Mouse (Mus musculus) CH12.LX (cell line): ENCODE results near the gene Ipo4. TPM values are rescaled to one million over a fixed set of nuclear protein-coding genes. Genes with fewer than 3 reads are reported as not detected.

Source experiments
- DNase-seq: peaks from one replicate; pipeline ENCODE4 v3.0.0-alpha.2; 2013; ENCODE audit errors: extremely low read depth
- H3K27ac ChIP-seq: 2 replicates; pipeline ENCODE4 v1.5.1; 2012; ENCODE audit warnings: low read depth, mild to moderate bottlenecking, control low read depth, moderate library complexity; ENCODE audit not compliant: insufficient read depth
- H3K27me3 ChIP-seq: replicated peaks from 2 replicates; pipeline ENCODE3; 2012; ENCODE audit warnings: inconsistent platforms
- H3K36me3 ChIP-seq, 2 experiments: replicated peaks in 1 of 2; 2 replicates each; pipeline versions ENCODE3 to v1.6.1; 2012; ENCODE audit warnings: inconsistent platforms in 1 of 2, low read length in 1 of 2, mild to moderate bottlenecking in 1 of 2, mixed read lengths in 1 of 2, moderate library complexity in 1 of 2; ENCODE audit not compliant: control insufficient read depth in 1 of 2, insufficient read depth in 1 of 2
- H3K4me1 ChIP-seq, 2 experiments: 2 replicates each; pipeline ENCODE4 v1.6.1; 2012; ENCODE audit warnings: inconsistent platforms in 1 of 2, moderate library complexity in 1 of 2; ENCODE audit not compliant: insufficient read depth in 2 of 2, control insufficient read depth in 1 of 2
- H3K4me2 ChIP-seq: 2 replicates; pipeline ENCODE4 v1.6.1; 2012; ENCODE audit warnings: low read depth, mild to moderate bottlenecking, control low read depth; ENCODE audit not compliant: poor library complexity, insufficient read depth, severe bottlenecking
- H3K4me3 ChIP-seq, 3 experiments: fragments of 150-350 bp in 1 of 3; sonication (generic) in 1 of 3; replicated peaks in 1 of 3; 2 replicates each; pipeline versions ENCODE3 to v1.5.1; 2011 to 2012; ENCODE audit warnings: low read depth in 2 of 3, low read length in 2 of 3, mild to moderate bottlenecking in 2 of 3, moderate library complexity in 2 of 3, control low read depth in 1 of 3, improper control_type of control experiment in 1 of 3, inconsistent platforms in 1 of 3, mixed read lengths in 1 of 3; ENCODE audit not compliant: poor library complexity in 1 of 3
- H3K79me2 ChIP-seq: replicated peaks from 2 replicates; pipeline ENCODE4 v1.6.1; 2012; ENCODE audit warnings: mild to moderate bottlenecking, moderate library complexity; ENCODE audit not compliant: control insufficient read depth, poor library complexity, insufficient read depth, severe bottlenecking; ENCODE audit errors: extremely low read depth
- H3K9ac ChIP-seq: 2 replicates; pipeline ENCODE4 v1.6.1; 2012; ENCODE audit warnings: low read depth, mild to moderate bottlenecking, control low read depth, moderate library complexity; ENCODE audit not compliant: insufficient read depth
- H3K9me3 ChIP-seq: replicated peaks from 2 replicates; pipeline ENCODE3; 2012; ENCODE audit warnings: low read length, inconsistent platforms, mixed read lengths
- BHLHE40 ChIP-seq: IDR thresholded peaks from 2 replicates; pipeline ENCODE4 v1.6.1; 2011; ENCODE audit warnings: mild to moderate bottlenecking, low read depth, low read length, improper control_type of control experiment
- CHD1 ChIP-seq: IDR thresholded peaks from 2 replicates; pipeline ENCODE4 v1.6.1; 2012; ENCODE audit warnings: low read depth, low read length, improper control_type of control experiment, inconsistent platforms
- E2F4 ChIP-seq: IDR thresholded peaks from 2 replicates; pipeline ENCODE4 v1.6.1; 2011; ENCODE audit warnings: low read depth, low read length, improper control_type of control experiment; ENCODE audit not compliant: insufficient replicate concordance
- ELF1 ChIP-seq: IDR thresholded peaks from 2 replicates; pipeline ENCODE4 v1.6.1; 2014; ENCODE audit warnings: low read depth, mild to moderate bottlenecking, inconsistent platforms, low read length, improper control_type of control experiment
- ETS1 ChIP-seq: conservative IDR thresholded peaks from 2 replicates; pipeline ENCODE4 v1.6.1; 2012; ENCODE audit warnings: low read depth, mild to moderate bottlenecking, inconsistent platforms, low read length, improper control_type of control experiment, moderate library complexity
- HCFC1 ChIP-seq: IDR thresholded peaks from 2 replicates; pipeline ENCODE4 v1.6.1; 2012; ENCODE audit warnings: low read depth, mild to moderate bottlenecking, inconsistent platforms, low read length, improper control_type of control experiment
- IRF4 ChIP-seq: IDR thresholded peaks from 2 replicates; pipeline ENCODE4 v1.6.1; 2014; ENCODE audit warnings: low read depth, mild to moderate bottlenecking, inconsistent platforms, low read length, improper control_type of control experiment
- JUND ChIP-seq: conservative IDR thresholded peaks from 2 replicates; pipeline ENCODE4 v1.6.1; 2011; ENCODE audit warnings: low read depth, low read length, improper control_type of control experiment
- KAT2A ChIP-seq: IDR thresholded peaks from 2 replicates; pipeline ENCODE4 v1.6.1; 2012; ENCODE audit warnings: low read length, improper control_type of control experiment, inconsistent platforms; ENCODE audit not compliant: insufficient replicate concordance
- MAX ChIP-seq: IDR thresholded peaks from 2 replicates; pipeline ENCODE4 v1.6.1; 2011; ENCODE audit warnings: low read length, improper control_type of control experiment
- MAZ ChIP-seq: IDR thresholded peaks from 2 replicates; pipeline ENCODE4 v1.6.1; 2012; ENCODE audit warnings: low read depth, mild to moderate bottlenecking, inconsistent platforms, low read length, improper control_type of control experiment, moderate library complexity
- MYC ChIP-seq: IDR thresholded peaks from 2 replicates; pipeline ENCODE4 v1.6.1; 2011; ENCODE audit warnings: low read depth, mild to moderate bottlenecking, improper control_type of control experiment, low read length
- NRF1 ChIP-seq: IDR thresholded peaks from 2 replicates; pipeline ENCODE4 v1.6.1; 2014; ENCODE audit warnings: low read depth, mild to moderate bottlenecking, inconsistent platforms, low read length, improper control_type of control experiment, moderate library complexity
- POLR2A ChIP-seq: IDR thresholded peaks from 2 replicates; pipeline ENCODE4 v1.6.1; 2011; ENCODE audit warnings: low read depth, mild to moderate bottlenecking, improper control_type of control experiment, low read length
- POLR2AphosphoS2 ChIP-seq: IDR thresholded peaks from 2 replicates; pipeline ENCODE4 v1.6.1; 2011; ENCODE audit warnings: low read depth, low read length, improper control_type of control experiment
- SIN3A ChIP-seq: IDR thresholded peaks from 2 replicates; pipeline ENCODE4 v1.6.1; 2012; ENCODE audit warnings: low read length, improper control_type of control experiment, inconsistent platforms
- TBP ChIP-seq: conservative IDR thresholded peaks from 2 replicates; pipeline ENCODE4 v1.6.1; 2011; ENCODE audit warnings: low read depth, low read length, improper control_type of control experiment
- TCF12 ChIP-seq: IDR thresholded peaks from 2 replicates; pipeline ENCODE4 v1.6.1; 2014; ENCODE audit warnings: low read depth, mild to moderate bottlenecking, inconsistent platforms, low read length, improper control_type of control experiment
- USF1 ChIP-seq: IDR thresholded peaks from 2 replicates; pipeline ENCODE4 v1.6.1; 2014; ENCODE audit warnings: low read depth, mild to moderate bottlenecking, inconsistent platforms, low read length, improper control_type of control experiment
- USF2 ChIP-seq: conservative IDR thresholded peaks from 2 replicates; pipeline ENCODE4 v1.6.1; 2011; ENCODE audit warnings: low read depth, low read length, improper control_type of control experiment
- ZKSCAN1 ChIP-seq: IDR thresholded peaks from 2 replicates; pipeline ENCODE4 v1.6.1; 2012; ENCODE audit warnings: low read depth, inconsistent platforms, low read length, improper control_type of control experiment, borderline replicate concordance
- ZNF384 ChIP-seq: IDR thresholded peaks from 2 replicates; pipeline ENCODE4 v1.6.1; 2012; ENCODE audit warnings: low read depth, low read length, improper control_type of control experiment, inconsistent platforms
- dilution Hi-C: fragments of 300-500 bp; cut with MboI; formaldehyde crosslinking; loops from 2 replicates; pipeline ENCODE4 v1.14.3; 2020; ENCODE audit warnings: low sequenced_read_pairs; ENCODE audit not compliant: extremely low pct_unique_long_range_greater_than_20kb, extremely low pct_ligation_motif_present
- in situ Hi-C: fragments of 300-500 bp; cut with MboI; formaldehyde crosslinking; loops from 3 replicates; pipeline ENCODE4 v1.14.3; 2019; ENCODE audit warnings: low sequenced_read_pairs, low pct_ligation_motif_present, low pct_unique_long_range_greater_than_20kb, mixed read lengths
- polyA plus RNA-seq: library from polyadenylated mRNA; unstranded; fragments of >175 nt; gene quantifications from 2 replicates; pipeline ENCODE4 v1.2.1, GENCODE M21; 2012; ENCODE audit warnings: low read depth; ENCODE audit not compliant: insufficient read length
- total RNA-seq, 2 experiments: library from RNA; depleted of rRNA; stranded (reverse); fragments of 300-350 nt in 1 of 2; fragments of >200 nt in 1 of 2; gene quantifications; 2 replicates each; pipeline ENCODE4 v1.2.3; 2012 to 2014

The Ipo4 gene
- total and polyA plus RNA-seq, 3 experiments = 47.5 to 175 (median 84.8) TPM

- Histone ChIP-seq H3K79me2 (peaks cover 7% of the 10 kb centered on the region), H3K9ac (no peak within 1 kb of the TSS), H3K4me1 (peaks cover 4 to 15% of the 10 kb centered on the region in 2 experiments; a peak in 2 of 4 replicates), H3K9me3 (no peaks in the 10 kb centered on the region), H3K4me2 (no peak within 1 kb of the TSS), H3K4me3 (no peak within 1 kb of the TSS), H3K36me3 (peaks cover 3 to 19% of the 10 kb centered on the region in 2 experiments), H3K27ac (no peak within 1 kb of the TSS), H3K27me3 (no peaks in the 10 kb centered on the region)
- in situ Hi-C loops = no loop called here
- no peak for DNase-seq
- TF ChIP-seq BHLHE40 (no peak), JUND (no peak), NRF1 (no peak), ETS1 (no peak), MAZ (no peak), SIN3A (no peak), MAX (no peak), TCF12 (no peak), ZNF384 (no peak), USF2 (no peak), CHD1 (no peak), IRF4 (no peak), KAT2A (no peak), E2F4 (no peak), POLR2AphosphoS2 (no peak), USF1 (no peak), HCFC1 (no peak)
- dilution Hi-C loops = no loop called here
Observed at GRCm38 (mm10) chr14:55649884-55650283, 14.1 kb upstream of the Ipo4 start, which contains the start of gene Tssk4. TSS of gene Tssk4 (plus strand) at chr14:55650184.

- peak overlapping the region; percentile 74 for H3K9ac ChIP-seq
- peak overlapping the region; percentile 77 to 96 (median 93) for H3K4me3 ChIP-seq
- in situ Hi-C loops (no loop called here), dilution Hi-C loops (no loop called here)
- no peak overlapping the region; the same call in 1 of the 2 replicates for H3K27ac ChIP-seq
- TF ChIP-seq POLR2A (peak; percentile 29; the same call in 1 of the 2 replicates), TBP (0 out of 2 replicates have a peak, but pooled peaks have one; percentile 30), ELF1 (0 out of 2 replicates have a peak, but pooled peaks have one; percentile 7), MAZ (no peak), MYC (0 out of 2 replicates have a peak, but pooled peaks have one; percentile 9), ZKSCAN1 (no peak), IRF4 (no peak), HCFC1 (no peak)
- no peaks in the 10 kb centered on the region for H3K9me3 ChIP-seq
- peaks cover 4 to 44% of the 10 kb centered on the region in 2 experiments; a peak in 2 of 4 replicates for H3K4me1 ChIP-seq
- peak overlapping the region; percentile 94 for H3K4me2 ChIP-seq
- no peaks in the 10 kb centered on the region for H3K27me3 ChIP-seq
- H3K36me3 ChIP-seq = peaks cover 22 to 42% of the 10 kb centered on the region in 2 experiments
- peak; percentile 33 for DNase-seq
- H3K79me2 ChIP-seq = peaks cover 38% of the 10 kb centered on the region
Observed at GRCm38 (mm10) chr14:55644261-55644888, 8.6 kb upstream of the Ipo4 start.
